Mouse (Mus musculus) heart, embryonic 12.5 days (tissue): ENCODE data around the gene Gm39566. TPM values are rescaled to one million over a fixed set of nuclear protein-coding genes. Genes with fewer than 3 reads are reported as not detected.

Experiments used
- ATAC-seq: fragments of 200-750 bp; cut with Nextera tagmentation; 2 replicates; pipeline ENCODE4 v1.8.0; 2017; ENCODE audit warnings: moderate TSS enrichment, moderate library complexity; ENCODE audit not compliant: insufficient number of reproducible peaks, low FRiP score
- H3K27ac ChIP-seq: fragments of 300-500 bp; sonication (generic); 2 replicates; pipeline ENCODE4 v1.5.1; 2016; ENCODE audit warnings: mild to moderate bottlenecking, moderate library complexity; ENCODE audit not compliant: poor library complexity, severe bottlenecking
- H3K27me3 ChIP-seq: fragments of 300-500 bp; sonication (generic); replicated peaks from 2 replicates; pipeline ENCODE4 v1.6.1; 2016; ENCODE audit warnings: mild to moderate bottlenecking, moderate library complexity
- H3K36me3 ChIP-seq: fragments of 300-500 bp; sonication (generic); 2 replicates; pipeline ENCODE4 v1.6.1; 2016; ENCODE audit warnings: mild to moderate bottlenecking, moderate library complexity
- H3K4me1 ChIP-seq: fragments of 300-500 bp; sonication (generic); replicated peaks from 2 replicates; pipeline ENCODE4 v1.6.1; 2016; ENCODE audit warnings: mild to moderate bottlenecking
- H3K4me2 ChIP-seq: fragments of 300-500 bp; sonication (generic); 2 replicates; pipeline ENCODE4 v1.6.1; 2016; ENCODE audit warnings: mild to moderate bottlenecking, moderate library complexity
- H3K4me3 ChIP-seq: fragments of 300-500 bp; sonication (generic); 2 replicates; pipeline ENCODE4 v1.5.1; 2016; ENCODE audit warnings: mild to moderate bottlenecking
- H3K9ac ChIP-seq: fragments of 300-500 bp; sonication (generic); 2 replicates; pipeline ENCODE4 v1.6.1; 2016; ENCODE audit warnings: mild to moderate bottlenecking, moderate library complexity
- H3K9me3 ChIP-seq: fragments of 300-500 bp; sonication (generic); replicated peaks from 2 replicates; pipeline ENCODE4 v1.6.1; 2016; ENCODE audit warnings: mild to moderate bottlenecking, moderate library complexity
- WGBS: fragments of 180-500 bp; shearing (Covaris S2); methylation state at CpG from one replicate; pipeline ENCODE4 v1.1.7; 2016; 5-methylcytosine and 5-hydroxymethylcytosine counted together
- polyA plus RNA-seq: library from polyadenylated mRNA; unstranded; fragments of >200 nt; fragmentation: Nextera tagmentation; extraction: Ambion mirVana; gene quantifications from 2 replicates; pipeline ENCODE4 v1.2.1, GENCODE M21; 2016

Gm39566 gene
- polyA plus RNA-seq, 1 experiment from 2014 or later: not detected

DNA sequence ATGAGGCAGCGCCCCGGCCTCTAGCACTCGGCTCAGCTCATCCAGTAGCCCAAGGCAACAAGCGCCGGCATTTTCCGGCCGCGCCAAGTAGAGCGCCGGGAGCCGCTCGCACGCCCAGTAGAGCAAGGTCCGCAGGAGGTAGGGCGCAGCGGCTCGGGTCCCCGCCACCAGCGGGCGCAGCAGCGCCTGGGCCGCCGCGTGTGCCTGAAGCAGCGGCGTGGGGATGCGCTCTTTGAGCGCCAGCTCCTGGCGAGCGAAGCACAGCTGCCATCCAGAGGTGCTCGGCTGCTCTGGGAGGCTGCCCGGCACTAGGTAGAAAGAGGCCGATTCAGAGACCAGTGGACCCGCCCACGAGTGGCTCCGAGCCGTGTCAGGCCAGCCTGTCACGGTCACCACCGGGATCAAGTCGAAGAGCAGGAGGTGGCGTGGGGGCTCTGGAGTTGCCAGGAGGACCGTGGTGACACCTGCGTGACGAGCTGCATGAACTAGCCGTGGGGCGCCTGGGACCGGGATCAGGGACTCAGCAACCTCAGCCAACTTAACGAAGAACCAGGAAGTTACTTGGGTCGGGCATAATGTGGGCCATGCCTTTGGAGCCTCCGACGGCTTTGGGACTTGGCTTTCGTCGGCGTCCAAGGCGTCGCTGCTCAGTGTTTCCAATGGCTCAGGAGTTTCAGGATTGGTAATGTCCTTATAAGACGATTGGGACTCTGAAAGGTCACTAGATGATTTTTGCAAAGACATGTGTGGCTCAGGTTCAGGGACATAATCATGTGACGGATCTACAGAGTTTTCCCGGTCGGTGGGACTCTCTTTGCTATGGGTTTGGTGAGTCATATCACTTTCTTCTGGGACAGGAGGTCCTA lies 11.1 kb downstream of the Gm39566 start:
- peaks cover 54% of the 10 kb centered on the region for H3K4me1 ChIP-seq
- peak overlapping the region; percentile 62 for H3K4me3 ChIP-seq
- 0 out of 2 replicates have a peak, but pooled peaks cover 3% of the 10 kb centered on the region for H3K9me3 ChIP-seq
- H3K4me2 ChIP-seq: peak overlapping the region; percentile 89
- H3K9ac ChIP-seq: peak overlapping the region; percentile 81
- WGBS: under 1% methylated on average over 60 of the region's 60 CpGs
- ATAC-seq: peak; percentile 71
- H3K27ac ChIP-seq: no peak overlapping the region
- no peaks in the 10 kb centered on the region for H3K36me3 ChIP-seq
- peaks cover 47% of the 10 kb centered on the region for H3K27me3 ChIP-seq

DNA sequence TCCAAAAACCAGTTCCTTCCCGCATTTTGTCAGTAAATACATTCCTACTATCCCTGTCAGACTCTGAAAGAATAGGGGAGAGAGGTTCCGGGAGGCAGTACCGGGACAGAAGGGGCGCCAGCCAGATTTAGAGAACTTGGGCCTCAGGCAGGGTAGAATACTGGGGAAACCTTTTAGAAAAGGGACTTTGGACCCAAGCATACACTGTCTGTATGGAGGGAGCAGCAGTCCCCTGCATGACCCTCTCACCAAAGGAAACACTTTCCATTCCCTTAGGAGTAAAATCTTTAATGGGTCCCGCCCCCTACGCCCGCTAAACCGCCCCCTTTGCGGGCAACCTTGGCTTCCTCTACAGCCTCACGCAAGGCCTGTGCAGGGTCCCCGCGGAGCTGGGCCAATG lies 11.8 kb downstream of the Gm39566 start:
- Histone ChIP-seq H3K9ac (peak overlapping the region; percentile 81), H3K4me3 (peak overlapping the region; percentile 62), H3K27ac (no peak overlapping the region), H3K36me3 (no peaks in the 10 kb centered on the region), H3K4me2 (peak overlapping the region; percentile 89), H3K27me3 (peaks cover 51% of the 10 kb centered on the region), H3K9me3 (0 out of 2 replicates have a peak, but pooled peaks cover 3% of the 10 kb centered on the region), H3K4me1 (peaks cover 54% of the 10 kb centered on the region)
- ATAC-seq: no peak
- 4% methylated on average over 12 of the region's 12 CpGs for WGBS

DNA sequence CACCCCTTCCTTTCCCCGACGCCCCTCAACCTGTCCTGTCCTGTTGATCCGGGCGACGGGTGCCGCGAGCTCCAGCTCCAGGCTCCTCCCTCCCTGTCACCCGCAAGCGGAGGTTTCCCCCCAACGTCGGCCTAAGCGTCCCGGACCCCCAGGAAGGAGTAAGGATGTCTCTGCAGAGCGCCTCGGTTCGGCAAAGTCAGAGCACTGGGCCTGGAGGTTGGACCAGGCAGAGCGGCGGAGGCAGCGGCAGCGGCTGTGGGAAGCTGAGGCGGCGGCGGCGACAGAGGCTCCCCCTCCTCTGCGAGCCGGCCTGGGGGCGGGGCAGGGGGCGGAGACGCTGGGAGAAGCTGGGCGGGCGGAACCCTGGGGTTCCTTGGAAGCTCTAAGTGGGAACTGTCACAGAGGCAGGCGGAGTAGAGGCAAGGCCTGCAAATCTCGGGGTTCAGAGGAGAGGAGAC lies 12.4 kb downstream of the Gm39566 start:
- Histone ChIP-seq H3K27ac (peak overlapping the region; percentile 17; the same call in 1 of the 2 replicates), H3K4me1 (peaks cover 54% of the 10 kb centered on the region), H3K4me3 (peak overlapping the region; percentile 62), H3K27me3 (peaks cover 57% of the 10 kb centered on the region), H3K36me3 (no peaks in the 10 kb centered on the region), H3K9me3 (0 out of 2 replicates have a peak, but pooled peaks cover 3% of the 10 kb centered on the region), H3K9ac (peak overlapping the region; percentile 81), H3K4me2 (peak overlapping the region; percentile 89)
- ATAC-seq: peak; percentile 34
- WGBS: 1% methylated on average over 29 of the region's 33 CpGs

DNA sequence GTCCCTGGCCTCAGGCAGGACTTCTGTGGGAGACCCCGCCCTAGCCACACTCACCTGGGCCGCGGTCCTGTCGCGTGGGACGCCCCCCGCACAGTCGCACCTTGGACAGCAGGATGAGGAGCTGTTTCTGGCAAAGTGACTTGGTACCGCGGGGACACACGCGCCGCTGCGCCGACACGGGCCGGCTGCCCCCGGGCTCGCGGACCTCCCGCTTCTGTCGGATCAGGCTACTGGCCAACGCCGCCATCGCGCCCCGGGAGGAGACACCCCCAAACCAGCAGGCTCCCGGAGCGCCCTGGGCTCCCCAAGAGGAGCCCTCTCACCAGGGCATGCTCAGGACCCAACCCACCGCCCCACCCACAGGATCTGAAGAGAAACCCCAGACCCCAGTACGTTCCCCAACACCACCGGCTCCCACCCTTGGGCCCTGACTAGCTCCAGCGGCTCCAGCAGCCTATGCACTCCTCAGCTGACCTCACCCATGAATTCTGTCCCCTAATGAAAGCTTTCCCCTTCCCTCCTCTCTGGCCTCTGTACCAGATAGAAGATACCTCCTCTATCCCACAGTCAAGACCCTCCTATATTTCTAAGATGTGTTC lies 13.6 kb downstream of the Gm39566 start, which contains the start of gene Fgf11:
TSS of gene Fgf11 (minus strand) at position 479 of the 599 bp plus-strand sequence.
- peaks cover 64% of the 10 kb centered on the region for H3K27me3 ChIP-seq

DNA sequence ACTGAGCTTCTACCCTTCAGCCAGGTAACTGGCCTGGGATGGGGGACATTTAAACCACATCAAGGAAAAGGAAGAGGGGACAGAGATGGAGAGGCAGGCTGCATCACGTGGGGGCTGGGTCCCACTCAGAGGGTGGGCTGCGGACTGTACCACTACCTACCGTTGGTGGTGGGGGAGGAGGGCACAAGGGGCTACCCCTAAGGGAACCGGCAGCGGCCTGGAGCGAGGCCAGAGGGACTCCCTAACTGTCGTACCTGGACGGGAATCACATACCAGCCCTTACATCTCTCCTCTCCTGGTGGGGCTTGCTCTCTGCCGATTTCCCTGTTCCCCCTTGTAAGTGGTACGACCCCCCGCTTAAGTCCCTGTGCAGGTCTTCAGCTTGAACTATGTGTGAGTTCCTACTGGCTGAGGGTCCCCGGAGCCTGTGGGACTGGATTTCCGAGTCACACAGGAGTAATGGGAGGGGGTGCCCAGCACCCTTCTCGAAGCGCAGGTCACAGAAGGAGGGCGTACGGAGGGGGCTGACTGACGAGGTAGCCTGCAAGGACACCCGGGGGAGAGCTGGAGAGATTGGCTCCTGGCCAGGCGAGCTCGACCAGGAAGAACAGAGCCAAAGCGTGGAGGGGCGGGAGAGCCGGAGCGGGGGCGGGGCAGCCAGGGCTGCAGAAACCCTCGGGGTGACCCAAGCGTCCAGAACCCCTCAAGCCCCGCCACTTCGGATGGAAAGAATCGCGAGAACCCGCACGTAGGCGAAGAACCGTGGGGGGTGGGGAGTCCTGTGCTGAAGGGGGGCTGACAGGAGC lies 14.5 kb downstream of the Gm39566 start:
- no peaks in the 10 kb centered on the region for H3K9me3 ChIP-seq
- peak; percentile 20 for ATAC-seq
- peaks cover 58% of the 10 kb centered on the region for H3K27me3 ChIP-seq
- H3K27ac ChIP-seq: peak overlapping the region; percentile 49; the same call in 1 of the 2 replicates
- no peaks in the 10 kb centered on the region for H3K36me3 ChIP-seq
- WGBS: under 1% methylated on average over 34 of the region's 36 CpGs
- peak overlapping the region; percentile 62 for H3K4me3 ChIP-seq
- peaks cover 58% of the 10 kb centered on the region for H3K4me1 ChIP-seq
- H3K9ac ChIP-seq: peak overlapping the region; percentile 81
- H3K4me2 ChIP-seq: peak overlapping the region; percentile 89

More for the DNA sequence above, 13.6 kb downstream of the Gm39566 start, which contains the start of gene Fgf11:
- 2% methylated on average over 25 of the region's 33 CpGs for WGBS
- Histone ChIP-seq H3K4me3 (peak within 1 kb of the TSS; percentile 62), H3K4me1 (peaks cover 54% of the 10 kb centered on the region), H3K9ac (peak within 1 kb of the TSS; percentile 81), H3K27ac (peak within 1 kb of the TSS; percentile 49; the same call in 1 of the 2 replicates), H3K4me2 (peak within 1 kb of the TSS; percentile 89), H3K9me3 (0 out of 2 replicates have a peak, but pooled peaks cover under 1% of the 10 kb centered on the region), H3K36me3 (no peaks in the 10 kb centered on the region)
- no peak for ATAC-seq

DNA sequence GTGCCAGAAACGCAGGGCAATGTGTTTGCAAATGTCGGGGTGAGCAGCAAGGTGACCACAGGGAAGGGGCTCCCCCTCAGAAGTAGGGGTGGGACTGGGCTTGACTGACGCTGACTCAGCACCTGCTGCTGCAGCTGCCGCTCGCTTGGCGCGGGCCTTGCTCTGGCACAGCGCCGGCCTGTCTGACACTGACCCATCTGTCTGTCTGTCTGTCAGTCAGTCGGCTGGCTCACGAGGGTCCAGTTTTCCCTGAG lies 15.0 kb downstream of the Gm39566 start:
- WGBS: 0% methylated on average over 11 of the region's 11 CpGs
- ATAC-seq: no peak

DNA sequence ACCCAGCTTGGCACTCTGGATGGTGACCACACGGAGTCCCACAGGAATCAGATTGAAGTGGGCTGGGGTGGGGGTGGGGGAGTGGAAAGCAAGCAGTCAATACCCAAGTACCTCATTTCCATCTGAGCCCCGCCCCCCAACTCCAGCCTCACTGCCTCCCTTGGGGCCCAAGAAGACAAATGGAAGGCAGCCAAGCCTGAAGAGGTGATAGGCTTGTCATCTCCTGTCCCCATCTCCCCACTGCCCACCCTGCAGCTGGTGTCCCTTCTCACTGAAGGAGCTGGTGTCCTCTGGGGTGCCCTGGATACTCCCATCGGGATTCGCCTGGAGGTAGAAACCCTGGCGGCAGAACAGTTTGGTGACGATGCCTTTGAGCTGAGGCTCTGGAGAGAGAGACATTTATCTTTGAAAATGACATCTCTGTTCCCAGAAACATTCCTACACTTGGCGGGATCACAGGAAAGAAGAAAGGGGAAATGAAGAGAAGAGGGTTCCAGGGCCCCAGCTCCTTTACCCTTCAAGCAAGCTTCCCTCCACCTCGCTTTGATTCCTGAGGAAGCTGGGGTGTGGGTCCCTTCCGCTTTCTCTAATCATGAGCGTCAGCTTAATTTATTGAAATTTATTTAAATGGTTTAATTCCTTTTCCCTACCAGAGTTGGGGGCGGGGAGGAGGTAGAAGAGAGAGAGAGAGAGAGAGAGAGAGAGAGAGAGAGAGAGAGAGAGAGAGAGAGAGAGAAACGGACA lies 15.5 kb downstream of the Gm39566 start:
- WGBS: 26% methylated on average over 12 of the region's 12 CpGs
- H3K27me3 ChIP-seq: peaks cover 49% of the 10 kb centered on the region
- ATAC-seq: no peak
- peak overlapping the region; percentile 81 for H3K9ac ChIP-seq
- peaks cover 54% of the 10 kb centered on the region for H3K4me1 ChIP-seq
- H3K4me2 ChIP-seq: peak overlapping the region; percentile 89
- H3K4me3 ChIP-seq: peak overlapping the region; percentile 62
- H3K27ac ChIP-seq: no peak overlapping the region
- H3K36me3 ChIP-seq: no peaks in the 10 kb centered on the region
- H3K9me3 ChIP-seq: no peaks in the 10 kb centered on the region

More for the DNA sequence above, 15.0 kb downstream of the Gm39566 start:
- Histone ChIP-seq H3K4me2 (peak overlapping the region; percentile 89), H3K9ac (peak overlapping the region; percentile 81), H3K27me3 (peaks cover 53% of the 10 kb centered on the region), H3K36me3 (no peaks in the 10 kb centered on the region), H3K4me1 (peaks cover 58% of the 10 kb centered on the region), H3K27ac (no peak overlapping the region), H3K9me3 (no peaks in the 10 kb centered on the region), H3K4me3 (peak overlapping the region; percentile 62)

DNA sequence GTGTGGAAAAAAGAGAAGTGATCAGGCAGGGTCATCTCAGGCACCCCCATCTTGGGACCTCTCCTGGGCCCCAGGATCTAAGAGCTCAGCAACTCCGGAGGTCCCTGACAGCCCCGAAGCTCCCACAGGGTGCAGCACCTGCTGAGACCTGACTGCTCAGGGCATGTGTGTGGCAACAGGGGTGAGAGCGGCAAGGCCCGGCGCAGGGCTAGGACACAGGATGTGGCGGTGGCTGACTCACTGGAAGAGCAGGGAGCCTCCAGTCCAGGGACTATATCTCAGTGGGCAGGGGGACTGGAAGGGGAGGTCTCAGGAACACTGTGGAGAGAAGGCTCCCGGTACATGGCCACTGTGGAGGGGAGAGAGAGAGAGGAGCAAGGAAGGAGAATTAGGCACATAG lies 17.2 kb downstream of the Gm39566 start:
- Histone ChIP-seq H3K27me3 (peaks cover 54% of the 10 kb centered on the region), H3K27ac (no peak overlapping the region), H3K4me3 (no peak overlapping the region), H3K4me2 (no peak overlapping the region), H3K4me1 (peaks cover 41% of the 10 kb centered on the region), H3K36me3 (no peaks in the 10 kb centered on the region), H3K9me3 (no peaks in the 10 kb centered on the region), H3K9ac (no peak overlapping the region)
- no peak for ATAC-seq
- 69% methylated on average over 7 of the region's 7 CpGs for WGBS

DNA sequence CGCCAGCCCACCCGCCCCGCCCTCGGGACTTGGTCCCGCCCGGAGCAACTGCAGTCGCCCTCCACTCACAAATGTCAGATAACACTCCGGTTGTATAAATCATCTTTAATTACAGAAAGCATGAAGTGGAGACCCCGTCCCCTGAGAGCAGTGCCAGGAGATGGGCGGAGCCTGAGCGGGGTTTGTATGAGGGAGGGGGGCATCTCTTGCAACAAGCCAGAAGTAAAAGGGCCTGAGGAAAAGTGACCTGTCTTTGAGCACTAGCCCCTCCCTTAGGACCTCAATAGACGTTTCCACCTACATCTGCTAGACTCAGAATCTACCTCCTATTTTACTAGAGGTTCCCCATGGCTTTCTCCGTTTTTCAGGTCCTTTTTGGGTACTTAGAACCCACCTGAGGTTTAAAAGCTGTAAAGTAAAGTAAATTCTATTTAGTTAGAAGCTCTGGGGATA lies 19.1 kb downstream of the Gm39566 start:
- Histone ChIP-seq H3K4me1 (peaks cover 23% of the 10 kb centered on the region), H3K9ac (peak overlapping the region; percentile 63), H3K4me3 (peak overlapping the region; percentile 54), H3K27ac (no peak overlapping the region), H3K27me3 (peaks cover 39% of the 10 kb centered on the region), H3K9me3 (no peaks in the 10 kb centered on the region), H3K36me3 (no peaks in the 10 kb centered on the region), H3K4me2 (peak overlapping the region; percentile 94)
- 4% methylated on average over 13 of the region's 13 CpGs for WGBS
- ATAC-seq: no peak
